Mouse (Mus musculus): ENCODE measurements at regions not wholly inside any gene's neighbourhood (a gene's known extent, or its start where the extent isn't known, plus 50 kb on each side); places are given as distances from the start of the nearest gene placed in this dataset.
"Not testable (repeated sequence)": the region's sequence is repeated elsewhere in the genome, so short reads cannot be mapped to it uniquely, and the experiment has no call there.

- DNase-seq (ENCODE audit: low spot score): no peak
Measured at GRCm38 (mm10) chr3:151931096-151931495, 93.7 kb upstream of the Ptgfr start.

- peak; percentile 63 for DNase-seq (ENCODE audit: low spot score)
Measured at GRCm38 (mm10) chr3:151914010-151914513, 76.6 kb upstream of the Ptgfr start.

GRCm38 (mm10) chr3:151912292-151912691 is 74.9 kb upstream of the Ptgfr start:
- not testable (repeated sequence) for DNase-seq (ENCODE audit: low spot score)

GRCm38 (mm10) chr3:151910851-151911250 is 73.4 kb upstream of the Ptgfr start:
- DNase-seq (ENCODE audit: low spot score): no peak

GRCm38 (mm10) chr3:151909344-151909743 is 71.9 kb upstream of the Ptgfr start:
- DNase-seq (ENCODE audit: low spot score): no peak

- DNase-seq (ENCODE audit: low spot score): no peak
Measured at GRCm38 (mm10) chr3:151908886-151909285, 71.5 kb upstream of the Ptgfr start.

GRCm38 (mm10) chr3:151905775-151906174 is 68.3 kb upstream of the Ptgfr start:
- no peak for DNase-seq (ENCODE audit: low spot score)

- no peak for DNase-seq (ENCODE audit: low spot score)
Measured at GRCm38 (mm10) chr3:151903169-151903568, 65.7 kb upstream of the Ptgfr start.

GRCm38 (mm10) chr3:151902216-151902827 is 64.9 kb upstream of the Ptgfr start:
- DNase-seq (ENCODE audit: low spot score): no peak

GRCm38 (mm10) chr3:151899676-151900075 is 62.2 kb upstream of the Ptgfr start:
- DNase-seq (ENCODE audit: low spot score): no peak

- DNase-seq (ENCODE audit: low spot score): no peak
Measured at GRCm38 (mm10) chr3:151899094-151899493, 61.7 kb upstream of the Ptgfr start.

GRCm38 (mm10) chr3:151896320-151896719 is 58.9 kb upstream of the Ptgfr start:
- no peak for DNase-seq (ENCODE audit: low spot score)

GRCm38 (mm10) chr3:151894712-151895111 is 57.3 kb upstream of the Ptgfr start:
- no peak for DNase-seq (ENCODE audit: low spot score)

GRCm38 (mm10) chr3:151893421-151894235 is 56.2 kb upstream of the Ptgfr start:
- DNase-seq (ENCODE audit: low spot score): peak; percentile 66

- peak; percentile 85 for DNase-seq (ENCODE audit: low spot score)
Measured at GRCm38 (mm10) chr3:151891760-151892253, 54.4 kb upstream of the Ptgfr start.

GRCm38 (mm10) chr3:151891336-151891735 is 53.9 kb upstream of the Ptgfr start:
- DNase-seq (ENCODE audit: low spot score): no peak

- peak; percentile 65 for DNase-seq (ENCODE audit: low spot score)
Measured at GRCm38 (mm10) chr3:151889738-151890137, 52.3 kb upstream of the Ptgfr start.

Data from embryo, embryonic 10 days (tissue).